In genomic region chr13:44077022-44077421, GRCm38 (mm10) we compare ENCODE assay signal across 19 mouse cellular contexts.
"Had no signal": no experiment of that assay in that cellular context is flagged by ENCODE, and none has a peak within 500 bp of the region (broad histone marks: within the 10 kb centered on the region; RNA-seq: fewer than 3 reads in every experiment).

No protein-coding gene starts in this region.

- H3K9me3 ChIP-seq: lung, embryonic 15.5 days; midbrain, embryonic 10.5 days; midbrain, embryonic 12.5 days; neural tube, embryonic 15.5 days; stomach, embryonic 15.5 days had no signal

- H3K4me1 ChIP-seq: midbrain, embryonic 10.5 days; neural tube, embryonic 13.5 days; neural tube, embryonic 15.5 days; stomach, embryonic 15.5 days had no signal

- H3K4me3 ChIP-seq: lung, embryonic 15.5 days; midbrain, embryonic 10.5 days; midbrain, embryonic 12.5 days; myocyte; neural tube, embryonic 13.5 days; neural tube, embryonic 15.5 days; stomach, embryonic 15.5 days had no signal

- H3K9ac ChIP-seq: liver, postnatal 0 days; lung, embryonic 15.5 days; midbrain, embryonic 12.5 days; neural tube, embryonic 13.5 days; neural tube, embryonic 15.5 days; stomach, embryonic 15.5 days had no signal

- H3K27me3 ChIP-seq: lung, embryonic 15.5 days; neural tube, embryonic 13.5 days; neural tube, embryonic 15.5 days; stomach, embryonic 15.5 days had no signal

- H3K27ac ChIP-seq: lung, embryonic 15.5 days; midbrain, embryonic 10.5 days; midbrain, embryonic 12.5 days; neural tube, embryonic 13.5 days; neural tube, embryonic 15.5 days; stomach, embryonic 15.5 days; stomach, postnatal 0 days had no signal

- DNase-seq: liver, postnatal 0 days; lung, adult 2 months; lung, postnatal 14 days; lung, postnatal 36 days; midbrain, embryonic 14.5 days; right cerebral cortex, postnatal 14 days; thymus, adult 18-20 months; thymus, postnatal 14 days; thymus, postnatal 36 days had no signal

- H3K36me3 ChIP-seq: lung, embryonic 15.5 days; midbrain, embryonic 10.5 days; midbrain, embryonic 12.5 days; neural tube, embryonic 13.5 days; neural tube, embryonic 15.5 days; stomach, embryonic 15.5 days had no signal

- ATAC-seq: liver, postnatal 0 days; lung, postnatal 0 days; midbrain, embryonic 16.5 days had no signal

- H3K4me2 ChIP-seq: lung, embryonic 15.5 days; midbrain, embryonic 12.5 days; neural tube, embryonic 13.5 days; neural tube, embryonic 15.5 days; stomach, embryonic 15.5 days had no signal
